Mouse (Mus musculus) MEL (cell line): ENCODE measurements around the gene Timp1. TPM values are rescaled to one million over a fixed set of nuclear protein-coding genes. Genes with fewer than 3 reads are reported as not detected.

Experiments
- DNase-seq: peaks from one replicate; pipeline ENCODE4 v3.0.0; 2011; ENCODE audit warnings: low read depth, low spot score
- H3K27ac ChIP-seq: 2 replicates; pipeline ENCODE4 v1.5.1; 2012; ENCODE audit warnings: low read depth, mild to moderate bottlenecking, control low read depth, low read length, moderate library complexity; ENCODE audit not compliant: control insufficient read depth
- H3K27me3 ChIP-seq, 2 experiments: fragments of 150-350 bp in 1 of 2; sonication (generic) in 1 of 2; 2 replicates each; pipeline ENCODE4 v1.6.1; 2012; ENCODE audit warnings: low read length in 2 of 2, mild to moderate bottlenecking in 2 of 2, improper control_type of control experiment in 1 of 2, moderate library complexity in 1 of 2; ENCODE audit not compliant: insufficient read depth in 2 of 2, control insufficient read depth in 1 of 2
- H3K36me3 ChIP-seq, 2 experiments: 2 replicates each; pipeline ENCODE4 v1.6.1; 2012 to 2014; ENCODE audit warnings: low read length in 2 of 2, improper control_type of control experiment in 1 of 2, inconsistent platforms in 1 of 2, mild to moderate bottlenecking in 1 of 2; ENCODE audit not compliant: insufficient read depth in 2 of 2, control insufficient read depth in 1 of 2
- H3K4me1 ChIP-seq, 2 experiments: fragments of 150-350 bp in 1 of 2; sonication (generic) in 1 of 2; 2 replicates each; pipeline ENCODE4 v1.6.1; 2012; ENCODE audit warnings: low read length in 2 of 2, improper control_type of control experiment in 1 of 2, mild to moderate bottlenecking in 1 of 2; ENCODE audit not compliant: insufficient read depth in 2 of 2, control insufficient read depth in 1 of 2
- H3K4me3 ChIP-seq, 2 experiments: fragments of 150-350 bp in 1 of 2; sonication (generic) in 1 of 2; 2 replicates each; pipeline ENCODE4 v1.5.1; 2012; ENCODE audit warnings: low read depth in 2 of 2, low read length in 2 of 2, mild to moderate bottlenecking in 2 of 2, moderate library complexity in 2 of 2, control low read depth in 1 of 2, improper control_type of control experiment in 1 of 2; ENCODE audit not compliant: control insufficient read depth in 1 of 2, insufficient read depth in 1 of 2
- H3K79me2 ChIP-seq: 2 replicates; pipeline ENCODE4 v1.6.1; 2012; ENCODE audit warnings: mild to moderate bottlenecking, low read length, moderate library complexity; ENCODE audit not compliant: control insufficient read depth, poor library complexity, insufficient read depth
- H3K9ac ChIP-seq: 2 replicates; pipeline ENCODE4 v1.6.1; 2012; ENCODE audit warnings: low read depth, mild to moderate bottlenecking, control low read depth, low read length, moderate library complexity; ENCODE audit not compliant: control insufficient read depth, poor library complexity, severe bottlenecking
- H3K9me3 ChIP-seq: fragments of 150-350 bp; sonication (generic); replicated peaks from 2 replicates; pipeline ENCODE4 v1.6.1; 2012; ENCODE audit warnings: mild to moderate bottlenecking, low read length, improper control_type of control experiment, moderate library complexity; ENCODE audit not compliant: insufficient read depth
- CHD2 ChIP-seq: IDR thresholded peaks from 2 replicates; pipeline ENCODE4 v1.6.1; 2011; ENCODE audit warnings: low read length, improper control_type of control experiment
- CTCF ChIP-seq, 3 experiments: IDR thresholded peaks in 2 of 3; conservative IDR thresholded peaks in 1 of 3; 2 replicates each; pipeline ENCODE4 v1.5.1; 2011 to 2012; ENCODE audit warnings: low read length in 3 of 3, low read depth in 2 of 3, mild to moderate bottlenecking in 2 of 3, improper control_type of control experiment in 1 of 3, inconsistent platforms in 1 of 3, mixed read lengths in 1 of 3, moderate library complexity in 1 of 3; ENCODE audit not compliant: control insufficient read depth in 1 of 3, insufficient read depth in 1 of 3, poor library complexity in 1 of 3, severe bottlenecking in 1 of 3
- ETS1 ChIP-seq: IDR thresholded peaks from 2 replicates; pipeline ENCODE4 v1.6.1; 2012; ENCODE audit warnings: low read depth, mild to moderate bottlenecking, inconsistent platforms, low read length, improper control_type of control experiment, moderate library complexity
- GABPA ChIP-seq: IDR thresholded peaks from 2 replicates; pipeline ENCODE4 v1.6.1; 2012; ENCODE audit warnings: low read depth, mild to moderate bottlenecking, inconsistent platforms, low read length, improper control_type of control experiment, moderate library complexity
- MAFK ChIP-seq: IDR thresholded peaks from 2 replicates; pipeline ENCODE4 v1.6.1; 2011; ENCODE audit warnings: low read depth, mild to moderate bottlenecking, low read length, improper control_type of control experiment, borderline replicate concordance
- MAX ChIP-seq: IDR thresholded peaks from 2 replicates; pipeline ENCODE4 v1.6.1; 2011; ENCODE audit warnings: low read length, improper control_type of control experiment
- MYB ChIP-seq: IDR thresholded peaks from 2 replicates; pipeline ENCODE4 v1.6.1; 2011; ENCODE audit warnings: mild to moderate bottlenecking, low read depth, low read length, improper control_type of control experiment
- MYC ChIP-seq: IDR thresholded peaks from 2 replicates; pipeline ENCODE4 v1.6.1; 2011; ENCODE audit warnings: low read depth, mild to moderate bottlenecking, low read length, improper control_type of control experiment, moderate library complexity
- NELFE ChIP-seq: IDR thresholded peaks from 2 replicates; pipeline ENCODE4 v1.6.1; 2011; ENCODE audit warnings: low read depth, low read length, improper control_type of control experiment
- POLR2A ChIP-seq, 2 experiments: IDR thresholded peaks; 2 replicates each; pipeline ENCODE4 v1.6.1; 2011 to 2012; ENCODE audit warnings: low read length in 2 of 2, mild to moderate bottlenecking in 2 of 2, control low read depth in 1 of 2, improper control_type of control experiment in 1 of 2, low read depth in 1 of 2, moderate library complexity in 1 of 2; ENCODE audit not compliant: control insufficient read depth in 1 of 2, insufficient read depth in 1 of 2, poor library complexity in 1 of 2
- POLR2AphosphoS2 ChIP-seq: IDR thresholded peaks from 2 replicates; pipeline ENCODE4 v1.6.1; 2011; ENCODE audit warnings: low read length, improper control_type of control experiment
- POLR2AphosphoS5 ChIP-seq: IDR thresholded peaks from 2 replicates; pipeline ENCODE4 v1.6.1; 2012; ENCODE audit warnings: low read depth, borderline replicate concordance, mild to moderate bottlenecking, inconsistent platforms, low read length, moderate library complexity, mixed read lengths
- RAD21 ChIP-seq: IDR thresholded peaks from 2 replicates; pipeline ENCODE4 v1.6.1; 2011; ENCODE audit warnings: mild to moderate bottlenecking, low read depth, low read length, improper control_type of control experiment
- RCOR1 ChIP-seq: IDR thresholded peaks from 2 replicates; pipeline ENCODE4 v1.6.1; 2012; ENCODE audit warnings: low read depth, mild to moderate bottlenecking, inconsistent platforms, low read length, improper control_type of control experiment
- SIN3A ChIP-seq: IDR thresholded peaks from 2 replicates; pipeline ENCODE4 v1.6.1; 2012; ENCODE audit warnings: low read length, improper control_type of control experiment, inconsistent platforms
- SMC3 ChIP-seq: IDR thresholded peaks from 2 replicates; pipeline ENCODE4 v1.6.1; 2011; ENCODE audit warnings: low read depth, low read length, improper control_type of control experiment
- TAL1 ChIP-seq: IDR thresholded peaks from 2 replicates; pipeline ENCODE4 v1.6.1; 2012; ENCODE audit warnings: mild to moderate bottlenecking, inconsistent platforms, low read length, moderate library complexity, mixed read lengths
- TBP ChIP-seq: IDR thresholded peaks from 2 replicates; pipeline ENCODE4 v1.8.0; 2011; ENCODE audit warnings: low read depth, low read length, improper control_type of control experiment
- USF1 ChIP-seq: IDR thresholded peaks from 2 replicates; pipeline ENCODE4 v1.6.1; 2014; ENCODE audit warnings: low read depth, mild to moderate bottlenecking, inconsistent platforms, low read length, improper control_type of control experiment, moderate library complexity
- USF2 ChIP-seq, 2 experiments: IDR thresholded peaks; 2 replicates each; pipeline ENCODE4 v1.6.1; 2011 to 2012; ENCODE audit warnings: improper control_type of control experiment in 2 of 2, low read length in 2 of 2, borderline replicate concordance in 1 of 2, inconsistent platforms in 1 of 2, low read depth in 1 of 2, mild to moderate bottlenecking in 1 of 2; ENCODE audit not compliant: insufficient read depth in 1 of 2
- ZC3H11A ChIP-seq: IDR thresholded peaks from 2 replicates; pipeline ENCODE4 v1.6.1; 2012; ENCODE audit warnings: low read depth, mild to moderate bottlenecking, inconsistent platforms, low read length, improper control_type of control experiment
- ZMIZ1 ChIP-seq: IDR thresholded peaks from 2 replicates; pipeline ENCODE4 v1.6.1; 2012; ENCODE audit warnings: low read depth, mild to moderate bottlenecking, inconsistent platforms, low read length, improper control_type of control experiment, moderate library complexity
- polyA plus RNA-seq, 2 experiments: library from polyadenylated mRNA; stranded (reverse) in 1 of 2; unstranded in 1 of 2; fragments of >175 nt in 1 of 2; fragments of >200 nt in 1 of 2; gene quantifications; 2 replicates each; pipeline versions ENCODE4 v1.2.1 to v1.2.4; 2012; ENCODE audit warnings: low replicate concordance in 2 of 2, low read depth in 1 of 2; ENCODE audit not compliant: insufficient read length in 2 of 2, insufficient read depth in 1 of 2, missing spikeins in 1 of 2
- total RNA-seq: library from RNA; depleted of rRNA; stranded (reverse); fragments of 300-350 nt; gene quantifications from 2 replicates; pipeline ENCODE4 v1.2.3, GENCODE M21; 2012; rRNA removed

Timp1 gene
- total RNA-seq (0.27 TPM in 1 of 2 replicates, not detected in the other), polyA plus RNA-seq (under 1 TPM in 1 of 2 experiments, not detected in 1; 0.49 TPM)

DNA sequence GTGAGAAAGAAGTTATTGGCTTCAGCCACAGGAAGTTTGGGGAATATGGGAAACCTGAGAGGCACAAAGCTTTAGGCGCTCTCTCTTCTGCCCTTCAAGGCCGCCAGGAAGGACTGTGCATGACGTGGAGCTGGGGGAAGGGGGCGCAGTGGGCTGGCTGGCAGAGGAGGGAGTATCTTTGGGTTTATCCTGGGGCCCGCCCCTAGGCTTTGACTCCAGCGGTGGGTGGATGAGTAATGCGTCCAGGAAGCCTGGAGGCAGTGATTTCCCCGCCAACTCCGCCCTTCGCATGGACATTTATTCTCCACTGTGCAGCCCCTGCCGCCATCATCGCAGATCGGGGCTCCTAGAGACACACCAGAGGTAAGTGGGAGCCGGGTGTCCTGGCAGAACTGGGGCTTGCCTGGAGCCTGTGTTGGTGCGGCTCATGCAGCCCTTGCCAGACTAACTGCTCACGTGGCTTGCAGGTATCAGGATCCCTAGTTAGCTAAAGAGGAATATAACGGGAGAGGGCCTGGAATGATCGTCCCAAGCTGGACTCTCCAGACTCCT, at the start of gene Timp1:
Timp1 (plus strand) TSS at position 205 of the 552 bp plus-strand sequence.
- no peaks in the 10 kb centered on the region for H3K27me3 ChIP-seq
- DNase-seq: no peak
- no peak within 1 kb of the TSS for H3K27ac ChIP-seq
- H3K9ac ChIP-seq: no peak within 1 kb of the TSS
- no peaks in the 10 kb centered on the region for H3K36me3 ChIP-seq
- TF ChIP-seq MAX (no peak), SIN3A (no peak), NELFE (no peak), CTCF (IDR thresholded peaks at IDR 0.05 in 2 of 3, conservative IDR thresholded peaks at IDR 0.05 in 1 of 3; ENCODE audit: control insufficient read depth in 1 of 3, insufficient read depth in 1 of 3, low read depth in 2 of 3, low read length in 3 of 3, poor library complexity in 1 of 3, severe bottlenecking in 1 of 3) (no peak), CHD2 (no peak), USF2 (IDR thresholded peaks at IDR 0.05; ENCODE audit: borderline replicate concordance in 1 of 2, insufficient read depth in 1 of 2, low read depth in 1 of 2, low read length in 2 of 2) (no peak), ETS1 (no peak), USF1 (no peak)
- no peaks in the 10 kb centered on the region; a peak in 1 of 4 replicates for H3K4me1 ChIP-seq
- H3K4me3 ChIP-seq: no peak within 1 kb of the TSS
- H3K79me2 ChIP-seq: no peaks in the 10 kb centered on the region
- no peaks in the 10 kb centered on the region for H3K9me3 ChIP-seq

DNA sequence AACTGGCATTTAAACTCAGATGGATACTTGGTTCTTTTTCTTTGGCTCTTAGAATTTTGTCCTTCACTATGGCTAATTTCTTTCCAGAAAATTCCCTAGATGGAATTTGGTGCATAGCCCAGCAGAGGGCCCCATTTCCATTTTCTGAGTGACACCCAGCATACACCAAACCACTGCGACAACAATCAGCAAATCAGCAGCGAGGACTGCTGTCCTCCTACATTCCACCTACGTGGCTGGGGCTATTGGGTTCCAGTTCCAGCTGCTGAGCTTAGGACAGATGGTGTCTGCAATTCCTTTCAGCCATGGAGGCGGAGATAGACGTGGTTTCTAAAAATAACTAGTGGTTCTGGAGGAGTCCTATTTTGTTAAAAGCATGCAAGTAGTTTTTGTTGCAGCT, 41.0 kb upstream of the Timp1 start:
- Histone ChIP-seq H3K9me3 (no peaks in the 10 kb centered on the region), H3K36me3 (no peaks in the 10 kb centered on the region), H3K79me2 (no peaks in the 10 kb centered on the region), H3K27me3 (no peaks in the 10 kb centered on the region), H3K9ac (no peak overlapping the region), H3K4me3 (no peak overlapping the region), H3K27ac (no peak overlapping the region), H3K4me1 (no peaks in the 10 kb centered on the region)
- TF ChIP-seq TBP (no peak), ZC3H11A (peak; percentile 55), MYC (no peak), SMC3 (peak; percentile 77), MYB (no peak), GABPA (no peak), TAL1 (no peak), ZMIZ1 (no peak), RCOR1 (no peak), POLR2A (IDR thresholded peaks at IDR 0.05; ENCODE audit: control insufficient read depth in 1 of 2, insufficient read depth in 1 of 2, low read depth in 1 of 2, low read length in 2 of 2, poor library complexity in 1 of 2) (no peak), USF2 (IDR thresholded peaks at IDR 0.05; ENCODE audit: borderline replicate concordance in 1 of 2, insufficient read depth in 1 of 2, low read depth in 1 of 2, low read length in 2 of 2) (no peak), ETS1 (no peak), RAD21 (peak; percentile 82), POLR2AphosphoS5 (no peak), CHD2 (no peak), CTCF (IDR thresholded peaks at IDR 0.05 in 2 of 3, conservative IDR thresholded peaks at IDR 0.05 in 1 of 3; ENCODE audit: control insufficient read depth in 1 of 3, insufficient read depth in 1 of 3, low read depth in 2 of 3, low read length in 3 of 3, poor library complexity in 1 of 3, severe bottlenecking in 1 of 3) (peak; percentile 21 to 75 (median 42); a peak in 4 of 6 replicates), MAX (no peak), POLR2AphosphoS2 (no peak), MAFK (no peak)
- DNase-seq: peak; percentile 45
